Mouse (Mus musculus): Measurements from ENCODE around the gene Neu3.

The Neu3 gene

DNA sequence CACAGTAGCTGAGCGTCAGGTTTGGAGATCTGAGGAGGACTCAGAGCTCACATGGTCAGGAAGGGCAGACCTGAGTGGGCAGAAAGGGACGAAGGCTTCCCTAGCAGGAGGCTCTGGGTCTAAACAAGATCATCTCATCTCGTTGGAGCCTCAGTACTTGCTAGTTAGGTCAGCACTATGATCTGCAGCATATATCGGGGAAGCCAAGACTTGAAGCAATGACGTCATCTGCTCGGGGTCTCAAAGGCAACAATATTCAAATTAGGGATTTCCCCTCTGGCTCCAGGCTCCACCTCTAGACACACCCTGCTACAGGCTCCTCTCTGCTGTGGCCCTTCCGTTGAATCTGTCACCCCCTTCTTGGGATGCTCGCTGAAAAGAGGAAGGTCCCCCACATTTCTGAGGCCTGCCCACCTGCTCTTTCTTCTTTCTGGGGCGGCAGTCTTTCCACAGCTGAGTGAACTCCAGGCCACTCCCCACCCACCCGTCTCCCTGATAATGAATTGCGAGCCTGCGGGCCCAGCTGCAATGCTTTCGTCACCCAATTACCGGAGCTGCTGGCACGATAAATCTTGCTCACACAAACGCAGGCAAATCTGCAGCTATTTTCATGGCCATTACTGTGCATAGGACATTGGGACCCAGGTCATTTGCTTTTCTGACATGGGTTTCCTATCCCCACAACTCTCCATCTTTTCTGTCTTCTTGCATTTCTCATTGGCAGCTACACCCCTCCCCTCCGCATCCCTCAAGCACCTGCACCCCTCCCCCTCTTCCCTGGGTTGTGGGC is 32.8 kb downstream of the Neu3 start:
- no peak for DNase-seq (ENCODE audit: low read depth)

DNA sequence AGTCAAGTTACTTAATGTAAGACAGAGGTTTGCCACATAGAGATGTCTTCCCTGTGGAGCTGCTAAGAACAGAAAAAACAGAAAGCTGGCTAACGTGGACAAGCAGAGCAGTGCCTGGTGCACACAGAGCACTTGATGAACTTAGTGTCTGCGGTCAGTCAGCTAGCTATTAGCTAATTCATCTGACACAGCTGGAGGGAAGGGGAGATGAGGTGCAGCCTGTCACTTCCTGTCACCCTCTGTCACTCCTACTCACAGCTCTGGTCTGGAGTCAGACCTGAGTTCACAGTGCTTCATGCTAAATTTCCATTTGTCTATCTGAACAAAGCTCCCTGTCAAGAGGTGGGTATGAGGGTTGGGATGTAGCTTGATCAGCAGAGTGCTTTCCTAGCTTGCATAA is 34.1 kb downstream of the Neu3 start:
- DNase-seq (ENCODE audit: low read depth), result no peak

DNA sequence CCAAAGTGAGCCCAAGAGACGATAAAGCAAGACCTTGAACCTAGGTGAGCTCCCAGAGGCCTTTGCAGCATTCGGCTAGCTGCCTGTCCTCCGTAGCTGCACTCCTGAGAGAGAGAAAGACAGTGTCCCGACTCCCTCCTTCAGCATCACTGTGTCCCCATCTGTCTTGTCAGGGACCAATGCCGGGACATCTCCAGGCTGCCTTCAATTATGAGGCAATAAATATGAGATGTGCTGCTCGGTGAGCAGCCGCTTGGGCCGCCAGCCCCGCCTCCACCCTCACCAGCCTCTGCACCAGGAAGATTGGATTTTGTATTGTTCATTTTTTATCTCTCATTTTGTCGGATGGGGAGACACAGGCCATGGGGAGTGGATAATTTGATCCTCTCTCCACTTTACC is 37.4 kb downstream of the Neu3 start:
- no peak for DNase-seq (ENCODE audit: low read depth)

DNA sequence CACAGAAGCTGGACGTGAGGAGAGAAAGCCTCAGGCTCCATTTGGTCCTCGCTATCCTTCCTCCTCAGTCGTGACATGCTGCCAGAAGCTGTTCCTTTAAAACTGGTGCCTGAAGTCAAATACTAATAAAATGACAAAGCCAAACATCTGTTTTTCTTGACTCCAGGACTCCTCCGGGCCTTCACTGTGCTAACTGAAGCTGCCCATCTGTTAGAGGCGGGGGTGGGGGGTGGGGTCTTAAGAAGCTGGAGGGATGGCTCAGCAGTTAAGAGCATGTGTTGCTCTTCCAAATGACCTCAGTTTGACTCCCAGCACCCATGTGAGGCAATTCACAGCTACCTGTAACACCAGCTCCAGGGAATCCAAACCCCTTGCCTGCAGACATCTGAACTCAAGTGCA is 39.7 kb downstream of the Neu3 start:
- DNase-seq (ENCODE audit: low read depth), result no peak

DNA sequence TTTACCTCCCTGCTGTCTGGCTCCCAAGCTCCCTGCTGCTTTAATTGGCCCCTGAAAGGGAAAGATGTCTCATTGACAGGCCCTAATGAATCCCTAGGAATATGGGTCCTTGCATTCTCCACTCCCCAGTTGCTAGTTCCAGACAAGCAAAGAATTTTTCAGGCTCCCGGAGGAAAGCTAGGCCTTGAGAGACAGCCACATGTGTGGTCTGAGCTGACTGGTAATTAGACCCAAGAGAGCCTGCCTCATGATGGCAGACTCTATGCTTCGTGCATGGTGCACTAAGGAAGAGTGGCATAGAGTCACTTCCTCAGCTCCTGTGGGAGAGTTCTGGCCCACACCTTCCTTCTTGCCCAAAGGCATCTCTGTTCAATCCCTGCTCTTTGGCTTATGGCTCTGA is 40.3 kb downstream of the Neu3 start:
- no peak for DNase-seq (ENCODE audit: low read depth)

DNA sequence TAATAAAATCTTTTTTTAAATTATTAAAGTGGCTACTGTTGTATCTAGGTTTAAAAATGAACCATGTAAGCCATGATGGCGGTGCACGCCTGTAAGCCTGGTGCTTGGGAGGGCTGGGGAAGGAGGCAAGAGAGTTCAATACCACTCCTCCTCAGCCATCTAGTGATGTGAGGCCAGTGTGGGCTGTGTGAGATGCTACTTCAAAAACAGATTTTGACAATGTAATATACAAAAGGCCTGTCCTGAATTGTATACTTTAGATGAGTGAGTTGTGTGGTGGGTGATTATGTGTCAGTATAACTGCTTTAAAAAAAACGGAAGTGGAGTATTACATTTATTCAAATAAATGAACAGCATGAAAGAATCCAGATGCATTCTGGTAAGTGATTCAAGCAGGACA is 41.4 kb downstream of the Neu3 start:
- no peak for DNase-seq (ENCODE audit: low read depth)

DNA sequence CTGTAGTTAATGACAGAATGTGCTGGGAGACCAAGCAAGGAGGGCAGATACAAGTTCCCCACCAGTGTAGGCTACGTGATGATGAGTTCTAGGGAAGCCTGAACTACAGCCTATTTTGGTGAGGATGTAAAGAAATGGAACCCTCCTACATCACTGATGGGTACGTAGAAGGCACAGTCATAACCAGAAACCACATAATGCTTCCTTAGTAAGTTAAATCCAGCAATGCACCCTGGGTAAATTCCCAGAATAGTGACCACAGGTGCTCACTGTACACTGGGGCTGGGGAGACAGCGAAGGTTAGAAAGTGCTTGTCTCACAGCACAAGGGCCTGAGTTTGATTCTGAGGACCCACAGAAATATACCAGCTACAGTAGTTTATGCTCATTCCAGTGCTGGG is 42.7 kb downstream of the Neu3 start:
- DNase-seq (ENCODE audit: low read depth), result no peak

DNA sequence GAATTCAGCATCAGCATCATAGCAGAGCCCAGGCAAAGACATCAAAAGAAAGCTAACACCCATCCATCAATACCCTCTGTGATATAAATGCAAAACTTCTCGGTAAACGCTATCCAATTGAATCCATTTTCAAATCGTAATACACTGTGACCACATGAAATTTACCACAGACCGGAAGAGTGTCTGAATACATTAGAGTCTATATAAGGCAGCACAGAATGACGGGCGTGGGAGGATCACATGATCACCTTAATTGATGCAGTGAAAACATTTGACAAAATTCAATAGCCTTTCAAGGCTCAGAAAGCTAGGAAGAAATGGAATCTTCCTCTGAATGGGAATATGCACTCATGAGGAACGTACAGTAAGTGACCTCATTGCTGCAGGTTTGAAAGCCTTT is 44.8 kb downstream of the Neu3 start:
- DNase-seq (ENCODE audit: low read depth), result no peak

DNA sequence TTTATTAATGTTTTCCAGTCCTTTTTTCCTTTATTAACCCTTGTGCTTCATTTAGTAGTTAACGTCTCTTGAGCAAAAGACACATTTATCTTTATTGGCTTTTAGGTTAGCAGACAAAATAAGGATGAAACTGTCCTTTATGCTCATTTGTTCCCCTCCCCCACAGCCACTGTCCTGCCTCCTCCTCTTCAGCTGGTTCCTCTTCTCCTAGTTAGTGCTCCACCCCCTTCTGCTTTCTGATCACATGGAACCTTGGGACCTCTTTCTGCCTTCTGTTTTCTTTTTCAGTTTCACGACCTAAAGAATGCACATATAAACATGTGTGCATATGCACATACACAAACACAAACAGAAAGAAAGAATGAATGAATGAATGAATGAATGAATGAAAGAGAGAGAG is 46.3 kb downstream of the Neu3 start:
- DNase-seq (ENCODE audit: low read depth), result no peak

DNA sequence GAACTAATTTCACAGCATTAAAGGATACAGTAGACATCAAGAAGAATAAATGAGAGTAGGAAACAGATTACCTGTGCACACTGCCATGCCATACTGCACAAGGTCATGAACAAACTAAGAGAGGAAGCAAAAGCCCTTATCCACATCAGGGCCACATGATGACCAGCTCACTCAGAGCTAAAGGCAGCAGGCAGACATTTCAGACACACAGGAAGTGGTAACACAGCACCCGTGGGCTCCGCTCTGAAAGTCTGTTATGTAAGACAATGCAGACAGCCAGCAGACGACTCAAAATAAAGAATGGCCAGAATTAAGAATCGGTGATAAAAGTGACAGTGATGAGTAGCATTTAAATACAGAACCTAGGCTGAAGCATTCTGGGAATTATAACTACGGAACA is 46.8 kb downstream of the Neu3 start:
- no peak for DNase-seq (ENCODE audit: low read depth)

DNA sequence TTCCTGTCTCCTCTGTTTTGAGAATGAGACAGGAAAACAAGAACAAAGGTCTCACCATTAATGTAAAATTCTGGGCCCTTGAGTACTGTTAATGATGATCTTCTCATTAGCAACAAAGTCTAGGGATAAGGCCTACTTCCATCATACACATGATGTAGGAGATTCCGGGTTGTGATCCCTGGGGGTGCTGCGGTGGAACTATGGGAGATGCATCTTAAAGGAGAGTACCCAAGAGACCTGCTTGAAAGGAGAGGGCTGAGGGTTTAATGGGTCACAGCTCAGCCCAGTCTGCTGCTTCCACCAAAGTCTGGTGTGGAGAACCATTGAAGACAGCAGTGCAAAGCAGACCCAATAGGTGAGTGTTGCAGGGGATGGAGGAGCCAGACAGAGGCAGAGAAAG is 65.0 kb downstream of the Neu3 start, which contains the start of gene Olfr521:
TSS of gene Olfr521 (plus strand) at position 301 of the 400 bp plus-strand sequence.
- DNase-seq (ENCODE audit: low read depth), result no peak

Measured in NIH3T3 (cell line).